Mouse (Mus musculus): Measurements from ENCODE around the gene 9930021J03Rik.

9930021J03Rik gene

GRCm38 (mm10) chr19:29805917-29806785 is at the start of gene 9930021J03Rik:
9930021J03Rik (minus strand) TSS chr19:29805989.
- in situ Hi-C loops (cut with MboI; ENCODE audit: low sequenced_read_pairs) = no loop called here

- in situ Hi-C loops (cut with MboI; ENCODE audit: low sequenced_read_pairs) = no loop called here
Observed at GRCm38 (mm10) chr19:29853711-29854110, 47.9 kb upstream of the 9930021J03Rik start.

- in situ Hi-C loops (cut with MboI; ENCODE audit: low sequenced_read_pairs) = no loop called here
Observed at GRCm38 (mm10) chr19:29851036-29851690, 45.4 kb upstream of the 9930021J03Rik start.

- in situ Hi-C loops (cut with MboI; ENCODE audit: low sequenced_read_pairs) = loop anchor here (10.0 kb wide), 1 partner anchor 285 kb away; no protein-coding TSS in a partner anchor
Observed at GRCm38 (mm10) chr19:29849924-29850551, 44.2 kb upstream of the 9930021J03Rik start.

- in situ Hi-C loops (cut with MboI; ENCODE audit: low sequenced_read_pairs) = loop anchor here (10.0 kb wide), 1 partner anchor 291 kb away; no protein-coding TSS in a partner anchor
Observed at GRCm38 (mm10) chr19:29844036-29844661, 38.4 kb upstream of the 9930021J03Rik start.

- in situ Hi-C loops (cut with MboI; ENCODE audit: low sequenced_read_pairs) = loop anchor here (10.0 kb wide), 1 partner anchor 291 kb away; no protein-coding TSS in a partner anchor
Observed at GRCm38 (mm10) chr19:29843641-29844035, 37.8 kb upstream of the 9930021J03Rik start.

GRCm38 (mm10) chr19:29842973-29843372 is 37.2 kb upstream of the 9930021J03Rik start:
- in situ Hi-C loops (cut with MboI; ENCODE audit: low sequenced_read_pairs) = loop anchor here (10.0 kb wide), 1 partner anchor 292 kb away; no protein-coding TSS in a partner anchor

- in situ Hi-C loops (cut with MboI; ENCODE audit: low sequenced_read_pairs) = loop anchor here (10.0 kb wide), 1 partner anchor 294 kb away; no protein-coding TSS in a partner anchor
Observed at GRCm38 (mm10) chr19:29840642-29841041, 34.9 kb upstream of the 9930021J03Rik start.

GRCm38 (mm10) chr19:29838636-29839135 is 32.9 kb upstream of the 9930021J03Rik start:
- in situ Hi-C loops (cut with MboI; ENCODE audit: low sequenced_read_pairs) = no loop called here

- in situ Hi-C loops (cut with MboI; ENCODE audit: low sequenced_read_pairs) = no loop called here
Observed at GRCm38 (mm10) chr19:29838171-29838570, 32.4 kb upstream of the 9930021J03Rik start.

GRCm38 (mm10) chr19:29835364-29836034 is 29.7 kb upstream of the 9930021J03Rik start:
- in situ Hi-C loops (cut with MboI; ENCODE audit: low sequenced_read_pairs) = no loop called here

GRCm38 (mm10) chr19:29830911-29831310 is 25.1 kb upstream of the 9930021J03Rik start:
- in situ Hi-C loops (cut with MboI; ENCODE audit: low sequenced_read_pairs) = no loop called here

GRCm38 (mm10) chr19:29828558-29828957 is 22.8 kb upstream of the 9930021J03Rik start:
- in situ Hi-C loops (cut with MboI; ENCODE audit: low sequenced_read_pairs) = no loop called here

GRCm38 (mm10) chr19:29826686-29827085 is 20.9 kb upstream of the 9930021J03Rik start:
- in situ Hi-C loops (cut with MboI; ENCODE audit: low sequenced_read_pairs) = no loop called here

GRCm38 (mm10) chr19:29825003-29825402 is 19.2 kb upstream of the 9930021J03Rik start:
- in situ Hi-C loops (cut with MboI; ENCODE audit: low sequenced_read_pairs) = no loop called here

- in situ Hi-C loops (cut with MboI; ENCODE audit: low sequenced_read_pairs) = no loop called here
Observed at GRCm38 (mm10) chr19:29824034-29824700, 18.4 kb upstream of the 9930021J03Rik start.

GRCm38 (mm10) chr19:29823456-29824010 is 17.7 kb upstream of the 9930021J03Rik start:
- in situ Hi-C loops (cut with MboI; ENCODE audit: low sequenced_read_pairs) = no loop called here

GRCm38 (mm10) chr19:29820966-29821365 is 15.2 kb upstream of the 9930021J03Rik start:
- in situ Hi-C loops (cut with MboI; ENCODE audit: low sequenced_read_pairs) = no loop called here
